10 mouse cellular contexts compared by ENCODE assay signal in genomic region chr17:5801761-5802655, GRCm38 (mm10). TPM values are rescaled to one million over a fixed set of nuclear protein-coding genes. Genes with fewer than 3 reads are reported as not detected.
DNase-seq lines count a peak whose midpoint lies in the region; ATAC-seq and TF ChIP-seq lines count a peak whose summit lies in the region.
"Had no signal": no experiment of that assay in that cellular context is flagged by ENCODE, and none has a peak within 500 bp of the region (broad histone marks: within the 10 kb centered on the region; RNA-seq: fewer than 3 reads in every experiment).

No protein-coding gene starts in this region.

- H3K36me3 ChIP-seq in G1E (replicated peaks) = peaks cover 30% of the 10 kb centered on the region
- no peaks in the 10 kb centered on the region for H3K36me3 ChIP-seq in liver, adult 2 months (ENCODE audit: control insufficient read depth, insufficient read depth, low read length)
- no peaks in the 10 kb centered on the region for H3K36me3 ChIP-seq in small intestine, adult 2 months (ENCODE audit: control insufficient read depth, insufficient read depth, low read length)
- H3K36me3 ChIP-seq: forebrain, embryonic 15.5 days had no signal

- H3K4me1 ChIP-seq in G1E (ENCODE audit: insufficient read depth, low read depth, low read length) = peaks cover 63% of the 10 kb centered on the region
- peaks cover 12% of the 10 kb centered on the region for H3K4me1 ChIP-seq in liver, adult 2 months (ENCODE audit: control insufficient read depth, insufficient read depth, low read length)
- peaks cover 58% of the 10 kb centered on the region for H3K4me1 ChIP-seq in small intestine, adult 2 months (ENCODE audit: control insufficient read depth, insufficient read depth, insufficient read length, low read length)

- no peak for TF ChIP-seq CTCF in G1E (IDR thresholded peaks at IDR 0.05; ENCODE audit: low read depth, low read length)
- TF ChIP-seq CTCF in liver, adult 2 months (IDR thresholded peaks at IDR 0.05; ENCODE audit: low read depth, low read length) = no peak
- TF ChIP-seq CTCF in small intestine, adult 2 months (IDR thresholded peaks at IDR 0.05; ENCODE audit: extremely low read depth, insufficient read length, insufficient replicate concordance, low read depth, low read length) = no peak

- peak; percentile 37; the same call in 1 of the 2 replicates for ATAC-seq in G1E (ENCODE audit: extremely low read depth, insufficient number of reproducible peaks, low FRiP score, poor library complexity, severe bottlenecking)
- ATAC-seq: forebrain, embryonic 15.5 days had no signal

- 39% methylated on average over 17 of the region's 17 CpGs for WGBS in liver, adult 2 months
- 19% methylated on average over 17 of the region's 17 CpGs for WGBS in small intestine, adult 2 months

- no peaks in the 10 kb centered on the region for H3K79me2 ChIP-seq in liver, adult 2 months (ENCODE audit: control insufficient read depth, insufficient read depth, low read length)

- TF ChIP-seq POLR2A in liver, adult 2 months (IDR thresholded peaks at IDR 0.05; ENCODE audit: extremely low read depth, insufficient read depth, low read length) = no peak
- no peak for TF ChIP-seq POLR2A in small intestine, adult 2 months (IDR thresholded peaks at IDR 0.05; ENCODE audit: low read depth, low read length)

- no peak overlapping the region for H3K4me3 ChIP-seq in G1E (ENCODE audit: low read depth, low read length)
- no peak overlapping the region for H3K4me3 ChIP-seq in liver, adult 2 months (ENCODE audit: insufficient read depth, low read depth, low read length)
- H3K4me3 ChIP-seq in small intestine, adult 2 months (ENCODE audit: low read depth, low read length) = peak overlapping the region; percentile 14; the same call in 1 of the 2 replicates
- H3K4me3 ChIP-seq: forebrain, embryonic 15.5 days had no signal

- no peak overlapping the region for H3K9ac ChIP-seq in liver, adult 2 months (ENCODE audit: low read depth, low read length)
- H3K9ac ChIP-seq: forebrain, embryonic 15.5 days had no signal

- H3K27me3 ChIP-seq in G1E (ENCODE audit: insufficient read depth, low read length) = peaks cover 11% of the 10 kb centered on the region; the same call in 1 of the 2 replicates
- no peaks in the 10 kb centered on the region for H3K27me3 ChIP-seq in liver, adult 2 months (ENCODE audit: control insufficient read depth, insufficient read depth, low read length)
- H3K27me3 ChIP-seq in small intestine, adult 2 months (ENCODE audit: control insufficient read depth, insufficient read depth, low read length) = no peaks in the 10 kb centered on the region
- H3K27me3 ChIP-seq: forebrain, embryonic 15.5 days had no signal

- H3K9me3 ChIP-seq in G1E (replicated peaks) = no peaks in the 10 kb centered on the region; the same call in 1 of the 2 replicates
- H3K9me3 ChIP-seq: forebrain, embryonic 15.5 days had no signal

- DNase-seq in CD4-positive, CD25-positive, alpha-beta regulatory T cell, adult 2 months (ENCODE audit: low read depth, low spot score) = peak; percentile 80
- DNase-seq in G1E (ENCODE audit: low spot score) = no peak
- peak; percentile 30 for DNase-seq in liver, adult 2 months (ENCODE audit: extremely low read depth, low read depth, low spot score)
- DNase-seq in embryo, embryonic 9.5 days (ENCODE audit: extremely low spot score) = no peak
- no peak for DNase-seq in ovary, postnatal 10 days (ENCODE audit: low spot score)
- no peak for DNase-seq in adrenal gland, postnatal 36 days
- DNase-seq: cerebellum, adult 9-11 months; layer of hippocampus, adult 9-11 months had no signal

- H3K27ac ChIP-seq in liver, adult 2 months (replicated peaks; ENCODE audit: insufficient read depth, low read depth, low read length) = no peak overlapping the region
- peak overlapping the region; percentile 88 for H3K27ac ChIP-seq in small intestine, adult 2 months (ENCODE audit: insufficient read depth, low read depth, low read length)
- H3K27ac ChIP-seq: forebrain, embryonic 15.5 days had no signal

RNA-seq across cellular contexts. Expression of gene Snx9, which starts 39.1 kb away (rescaled TPM):
- total RNA-seq in G1E (2014; fragmentation: Nextera tagmentation) (55.5 and 59.7 TPM in 2 replicates), G1E (2017) (41.1 and 46.7 TPM in 2 replicates)
- 26.7 and 28.0 TPM in 2 replicates for polyA plus RNA-seq in G1E (2012)
- 26.8 and 30.5 TPM in 2 replicates for total RNA-seq in liver, adult 2 months (2014; rRNA removed)
- polyA plus RNA-seq in liver, adult 2 months (2012; rRNA removed) = 19.7 and 22.2 TPM in 2 replicates
- polyA plus RNA-seq in small intestine, adult 2 months (2012; rRNA removed) = 28.0 and 66.3 TPM in 2 replicates
- 10 to 100 TPM; 49.7 to 57.2 TPM for total RNA-seq in adrenal gland, postnatal 36 days (2021)

Comparison
In these comparisons a context has a peak if more than half of its experiments do, and no peak if none do; other contexts are left out.
1. DNase-seq: peak in CD4-positive, CD25-positive, alpha-beta regulatory T cell, adult 2 months (single experiment) and liver, adult 2 months (single experiment); none in G1E (single experiment), embryo, embryonic 9.5 days (single experiment), ovary, postnatal 10 days (single experiment) and adrenal gland, postnatal 36 days (0 of 2).